Mouse (Mus musculus) gastrocnemius, postnatal 14 days (tissue): ENCODE results near the gene Nav1. TPM values are rescaled to one million over a fixed set of nuclear protein-coding genes. Genes with fewer than 3 reads are reported as not detected.

Experiments used
- DNase-seq: peaks from one replicate; pipeline ENCODE4 v3.0.0; 2021; ENCODE audit warnings: mixed read lengths
- intact Hi-C: fragments of 180-260 bp; cut with DNase I; formaldehyde crosslinking; loops from one replicate; pipeline ENCODE4 v1.15.1; 2025; ENCODE audit warnings: low total_unique reads
- long read RNA-seq, 2 experiments: library from polyadenylated mRNA; stranded (forward); transcript quantifications; one replicate each; pipeline ENCODE4 v2.0.0; 2021
- total RNA-seq, 2 experiments: library from RNA; stranded (reverse); gene quantifications; 2 replicates each; pipeline ENCODE4 v1.2.3; 2021

Nav1 gene
- 10 to 100 TPM; 13.6 to 15.6 TPM for total RNA-seq
- long read RNA-seq, experiment 1, partial matches to known transcripts = 0 of 3 reads
- long read RNA-seq, experiment 1, other reads (novel, unspliced or antisense) = 3 of 3 reads
- long read RNA-seq, experiment 2, partial matches to known transcripts = 0 of 3 reads
- long read RNA-seq, experiment 2, other reads (novel, unspliced or antisense) = 3 of 3 reads

- intact Hi-C loops = no loop called here
- no peak for DNase-seq
Measured at GRCm38 (mm10) chr1:135607019-135607418, at the start of gene Nav1. TSS of gene Nav1 (minus strand) at chr1:135607295.

GRCm38 (mm10) chr1:135653909-135654308 lies 46.8 kb upstream of the Nav1 start:
- intact Hi-C loops = no loop called here
- no peak for DNase-seq

GRCm38 (mm10) chr1:135645459-135646195 lies 38.5 kb upstream of the Nav1 start:
- intact Hi-C loops = no loop called here
- no peak for DNase-seq

GRCm38 (mm10) chr1:135644110-135644509 lies 37.0 kb upstream of the Nav1 start:
- DNase-seq = no peak
- intact Hi-C loops = no loop called here

GRCm38 (mm10) chr1:135643691-135644090 lies 36.6 kb upstream of the Nav1 start:
- no peak for DNase-seq
- intact Hi-C loops = no loop called here

- DNase-seq = no peak
- intact Hi-C loops = no loop called here
Measured at GRCm38 (mm10) chr1:135639853-135640252, 32.8 kb upstream of the Nav1 start.

- DNase-seq = no peak
- intact Hi-C loops = no loop called here
Measured at GRCm38 (mm10) chr1:135639093-135639492, 32.0 kb upstream of the Nav1 start.

GRCm38 (mm10) chr1:135637574-135638008 lies 30.5 kb upstream of the Nav1 start:
- intact Hi-C loops = no loop called here
- DNase-seq = no peak

- intact Hi-C loops = no loop called here
- DNase-seq = no peak
Measured at GRCm38 (mm10) chr1:135636111-135636511, 29.0 kb upstream of the Nav1 start.

GRCm38 (mm10) chr1:135635323-135636064 lies 28.4 kb upstream of the Nav1 start:
- DNase-seq = no peak
- intact Hi-C loops = no loop called here

- intact Hi-C loops = no loop called here
- DNase-seq = peak; percentile 32
Measured at GRCm38 (mm10) chr1:135634791-135635190, 27.7 kb upstream of the Nav1 start.

GRCm38 (mm10) chr1:135633884-135634283 lies 26.8 kb upstream of the Nav1 start:
- no peak for DNase-seq
- intact Hi-C loops = no loop called here

GRCm38 (mm10) chr1:135633478-135633877 lies 26.4 kb upstream of the Nav1 start:
- intact Hi-C loops = no loop called here
- DNase-seq = no peak

GRCm38 (mm10) chr1:135632199-135632598 lies 25.1 kb upstream of the Nav1 start:
- intact Hi-C loops = no loop called here

GRCm38 (mm10) chr1:135631515-135631914 lies 24.4 kb upstream of the Nav1 start:
- intact Hi-C loops = no loop called here
- peak; percentile 81 for DNase-seq

More at GRCm38 (mm10) chr1:135632199-135632598, 25.1 kb upstream of the Nav1 start:
- DNase-seq = no peak

GRCm38 (mm10) chr1:135629846-135630245 lies 22.8 kb upstream of the Nav1 start:
- intact Hi-C loops = no loop called here
- no peak for DNase-seq

- no peak for DNase-seq
- intact Hi-C loops = no loop called here
Measured at GRCm38 (mm10) chr1:135626218-135626617, 19.1 kb upstream of the Nav1 start.

- intact Hi-C loops = no loop called here
- DNase-seq = no peak
Measured at GRCm38 (mm10) chr1:135625741-135626140, 18.6 kb upstream of the Nav1 start.

- intact Hi-C loops = no loop called here
- DNase-seq = no peak
Measured at GRCm38 (mm10) chr1:135624646-135625045, 17.6 kb upstream of the Nav1 start.

- intact Hi-C loops = no loop called here
- DNase-seq = no peak
Measured at GRCm38 (mm10) chr1:135623136-135623535, 16.0 kb upstream of the Nav1 start.

- DNase-seq = no peak
- intact Hi-C loops = no loop called here
Measured at GRCm38 (mm10) chr1:135621307-135621706, 14.2 kb upstream of the Nav1 start.
